In genomic region chr13:50982990-50983389, GRCm38 (mm10) we compare ENCODE assay signal across 22 mouse cellular contexts.
DNase-seq lines count a peak whose midpoint lies in the region; ATAC-seq and TF ChIP-seq lines count a peak whose summit lies in the region.
"Had no signal": no experiment of that assay in that cellular context is flagged by ENCODE, and none has a peak within 500 bp of the region (broad histone marks: within the 10 kb centered on the region; RNA-seq: fewer than 3 reads in every experiment).

No protein-coding gene starts in this region.

- H3K4me2 ChIP-seq in embryonic facial prominence, embryonic 14.5 days (ENCODE audit: low read depth, low read length): no peak overlapping the region
- no peak overlapping the region for H3K4me2 ChIP-seq in kidney, embryonic 14.5 days (replicated peaks; ENCODE audit: low read depth, low read length)
- no peak overlapping the region for H3K4me2 ChIP-seq in limb, embryonic 13.5 days (replicated peaks)
- H3K4me2 ChIP-seq in limb, embryonic 15.5 days: no peak overlapping the region
- H3K4me2 ChIP-seq: embryonic facial prominence, embryonic 13.5 days; heart, embryonic 11.5 days; hindbrain, embryonic 12.5 days; hindbrain, embryonic 15.5 days had no signal

- no peak for TF ChIP-seq CTCF in kidney, adult 2 months (conservative IDR thresholded peaks at IDR 0.05; ENCODE audit: insufficient read depth, insufficient read length, low read depth, low read length)

- no peak for TF ChIP-seq POLR2A in kidney, adult 2 months (IDR thresholded peaks at IDR 0.05; ENCODE audit: low read depth, low read length)

- ATAC-seq in embryonic facial prominence, embryonic 14.5 days (ENCODE audit: low read depth): no peak
- ATAC-seq in kidney, embryonic 14.5 days (ENCODE audit: low FRiP score, low TSS enrichment): peak; percentile 75; the same call in 1 of the 2 replicates
- ATAC-seq in limb, embryonic 13.5 days (ENCODE audit: low FRiP score, low read depth): no peak
- ATAC-seq in limb, embryonic 15.5 days (ENCODE audit: insufficient number of reproducible peaks, low FRiP score, low TSS enrichment, low read depth): no peak
- ATAC-seq: activated CD4-positive, CD25-positive, alpha-beta regulatory T cell, adult 4 months; forebrain, embryonic 14.5 days; forebrain, postnatal 0 days had no signal

- H3K27ac ChIP-seq in embryonic facial prominence, embryonic 14.5 days (replicated peaks; ENCODE audit: low read depth, low read length): no peak overlapping the region
- H3K27ac ChIP-seq in embryonic facial prominence, embryonic 10.5 days (replicated peaks): no peak overlapping the region
- H3K27ac ChIP-seq in kidney, embryonic 14.5 days (ENCODE audit: low read depth, low read length): no peak overlapping the region
- H3K27ac ChIP-seq in kidney, adult 2 months (ENCODE audit: insufficient read depth, low read depth, low read length): no peak overlapping the region
- H3K27ac ChIP-seq in limb, embryonic 13.5 days: peak overlapping the region; percentile 22; the same call in 1 of the 2 replicates
- H3K27ac ChIP-seq in limb, embryonic 10.5 days: no peak overlapping the region
- H3K27ac ChIP-seq in limb, embryonic 15.5 days: peak overlapping the region; percentile 65; the same call in 1 of the 2 replicates
- H3K27ac ChIP-seq: embryonic facial prominence, embryonic 13.5 days; gastrocnemius, adult 2 months; hindbrain, embryonic 12.5 days; hindbrain, embryonic 15.5 days had no signal

- peak; percentile 30 for DNase-seq in embryonic facial prominence, embryonic 14.5 days (ENCODE audit: low spot score)
- no peak for DNase-seq in embryonic facial prominence, embryonic 10.5 days (ENCODE audit: low spot score)
- no peak for DNase-seq in kidney, adult 2 months
- DNase-seq in limb, embryonic 10.5 days (ENCODE audit: low spot score): no peak
- no peak for DNase-seq in urinary bladder, postnatal 25 days (ENCODE audit: low spot score)
- DNase-seq: adrenal gland, adult 8-10 months; adrenal gland, postnatal 25 days; cerebellum, adult 11-12 months; cerebellum, adult 9-10 months; cerebellum, postnatal 25 days; forebrain, postnatal 0 days; gastrocnemius, adult 2 months; gastrocnemius, postnatal 14 days had no signal

- no peak overlapping the region for H3K9ac ChIP-seq in embryonic facial prominence, embryonic 14.5 days (ENCODE audit: low read depth, low read length)
- H3K9ac ChIP-seq in kidney, embryonic 14.5 days (ENCODE audit: low read depth, low read length): no peak overlapping the region
- H3K9ac ChIP-seq in limb, embryonic 13.5 days: no peak overlapping the region
- H3K9ac ChIP-seq in limb, embryonic 15.5 days: no peak overlapping the region
- H3K9ac ChIP-seq: embryonic facial prominence, embryonic 13.5 days; forebrain, postnatal 0 days; hindbrain, embryonic 12.5 days; hindbrain, embryonic 15.5 days had no signal

- no peaks in the 10 kb centered on the region for H3K36me3 ChIP-seq in embryonic facial prominence, embryonic 14.5 days (ENCODE audit: control insufficient read depth, insufficient read depth, low read length)
- no peaks in the 10 kb centered on the region for H3K36me3 ChIP-seq in embryonic facial prominence, embryonic 10.5 days (replicated peaks)
- no peaks in the 10 kb centered on the region for H3K36me3 ChIP-seq in kidney, embryonic 14.5 days (ENCODE audit: control insufficient read depth, insufficient read depth, low read length)
- H3K36me3 ChIP-seq in kidney, adult 2 months (ENCODE audit: control insufficient read depth, insufficient read depth, low read length): no peaks in the 10 kb centered on the region
- H3K36me3 ChIP-seq in limb, embryonic 13.5 days: no peaks in the 10 kb centered on the region
- no peaks in the 10 kb centered on the region for H3K36me3 ChIP-seq in limb, embryonic 10.5 days
- H3K36me3 ChIP-seq in limb, embryonic 15.5 days: no peaks in the 10 kb centered on the region
- H3K36me3 ChIP-seq: embryonic facial prominence, embryonic 13.5 days; hindbrain, embryonic 12.5 days; hindbrain, embryonic 15.5 days had no signal

- no peaks in the 10 kb centered on the region for H3K27me3 ChIP-seq in embryonic facial prominence, embryonic 14.5 days (replicated peaks; ENCODE audit: control insufficient read depth, insufficient read depth, low read length)
- H3K27me3 ChIP-seq in embryonic facial prominence, embryonic 10.5 days (replicated peaks; ENCODE audit: low read depth, poor library complexity, severe bottlenecking): no peaks in the 10 kb centered on the region
- no peaks in the 10 kb centered on the region for H3K27me3 ChIP-seq in kidney, embryonic 14.5 days (ENCODE audit: control insufficient read depth, insufficient read depth, low read length)
- no peaks in the 10 kb centered on the region for H3K27me3 ChIP-seq in kidney, adult 2 months (replicated peaks; ENCODE audit: control insufficient read depth, insufficient read depth, low read length)
- no peaks in the 10 kb centered on the region for H3K27me3 ChIP-seq in limb, embryonic 13.5 days
- H3K27me3 ChIP-seq in limb, embryonic 10.5 days (ENCODE audit: low read depth, poor library complexity, severe bottlenecking): no peaks in the 10 kb centered on the region
- H3K27me3 ChIP-seq in limb, embryonic 15.5 days: no peaks in the 10 kb centered on the region
- H3K27me3 ChIP-seq: embryonic facial prominence, embryonic 13.5 days; hindbrain, embryonic 12.5 days; hindbrain, embryonic 15.5 days had no signal

- peaks cover 4% of the 10 kb centered on the region; the same call in 1 of the 2 replicates for H3K4me1 ChIP-seq in embryonic facial prominence, embryonic 14.5 days (ENCODE audit: control insufficient read depth, insufficient read depth, low read length)
- H3K4me1 ChIP-seq in embryonic facial prominence, embryonic 10.5 days: 0 out of 2 replicates have a peak, but pooled peaks cover 1% of the 10 kb centered on the region
- 0 out of 2 replicates have a peak, but pooled peaks cover 3% of the 10 kb centered on the region for H3K4me1 ChIP-seq in kidney, embryonic 14.5 days (ENCODE audit: control insufficient read depth, insufficient read depth, low read length)
- H3K4me1 ChIP-seq in kidney, adult 2 months (ENCODE audit: control insufficient read depth, insufficient read depth, low read length): no peaks in the 10 kb centered on the region
- peaks cover 19% of the 10 kb centered on the region for H3K4me1 ChIP-seq in limb, embryonic 13.5 days
- 0 out of 2 replicates have a peak, but pooled peaks cover under 1% of the 10 kb centered on the region for H3K4me1 ChIP-seq in limb, embryonic 10.5 days
- peaks cover 11% of the 10 kb centered on the region for H3K4me1 ChIP-seq in limb, embryonic 15.5 days
- H3K4me1 ChIP-seq: hindbrain, embryonic 12.5 days; hindbrain, embryonic 15.5 days had no signal

- WGBS in embryonic facial prominence, embryonic 14.5 days: 67% methylated on average over 10 of the region's 10 CpGs
- 87% methylated on average over 10 of the region's 10 CpGs for WGBS in embryonic facial prominence, embryonic 10.5 days
- 39% methylated on average over 10 of the region's 10 CpGs for WGBS in kidney, embryonic 14.5 days
- 54% methylated on average over 10 of the region's 10 CpGs for WGBS in kidney, adult 2 months
- 70% methylated on average over 10 of the region's 10 CpGs for WGBS in limb, embryonic 13.5 days
- WGBS in limb, embryonic 10.5 days: 78% methylated on average over 10 of the region's 10 CpGs
- WGBS in limb, embryonic 15.5 days: 45% methylated on average over 10 of the region's 10 CpGs

- no peak overlapping the region for H3K4me3 ChIP-seq in embryonic facial prominence, embryonic 14.5 days (ENCODE audit: low read depth, low read length)
- no peak overlapping the region for H3K4me3 ChIP-seq in embryonic facial prominence, embryonic 10.5 days
- H3K4me3 ChIP-seq in kidney, embryonic 14.5 days (ENCODE audit: low read length): no peak overlapping the region
- H3K4me3 ChIP-seq in kidney, adult 2 months (ENCODE audit: insufficient read depth, low read depth, low read length): no peak overlapping the region
- H3K4me3 ChIP-seq in limb, embryonic 13.5 days: no peak overlapping the region
- no peak overlapping the region for H3K4me3 ChIP-seq in limb, embryonic 10.5 days
- no peak overlapping the region for H3K4me3 ChIP-seq in limb, embryonic 15.5 days
- H3K4me3 ChIP-seq: embryonic facial prominence, embryonic 13.5 days; gastrocnemius, adult 2 months; hindbrain, embryonic 12.5 days; hindbrain, embryonic 15.5 days had no signal

- 0 out of 2 replicates have a peak, but pooled peaks cover 3% of the 10 kb centered on the region for H3K9me3 ChIP-seq in embryonic facial prominence, embryonic 14.5 days (ENCODE audit: control insufficient read depth, low read length)
- peaks cover 4% of the 10 kb centered on the region; the same call in 1 of the 2 replicates for H3K9me3 ChIP-seq in embryonic facial prominence, embryonic 10.5 days
- peaks cover 3% of the 10 kb centered on the region; the same call in 1 of the 2 replicates for H3K9me3 ChIP-seq in kidney, embryonic 14.5 days (ENCODE audit: control insufficient read depth, low read length)
- H3K9me3 ChIP-seq in limb, embryonic 13.5 days: no peaks in the 10 kb centered on the region
- H3K9me3 ChIP-seq in limb, embryonic 10.5 days (replicated peaks): no peaks in the 10 kb centered on the region
- no peaks in the 10 kb centered on the region for H3K9me3 ChIP-seq in limb, embryonic 15.5 days
- H3K9me3 ChIP-seq: embryonic facial prominence, embryonic 13.5 days; hindbrain, embryonic 12.5 days; hindbrain, embryonic 15.5 days had no signal

Comparison
In these comparisons a context has a peak if more than half of its experiments do, and no peak if none do; other contexts are left out.
1. H3K27ac ChIP-seq: peak in limb, embryonic 13.5 days (single experiment) and limb, embryonic 15.5 days (single experiment); none in embryonic facial prominence, embryonic 14.5 days (single experiment), embryonic facial prominence, embryonic 10.5 days (single experiment), kidney, embryonic 14.5 days (single experiment), kidney, adult 2 months (single experiment) and limb, embryonic 10.5 days (single experiment).